Mouse (Mus musculus): ENCODE measurements at regions not wholly inside any gene's neighbourhood (a gene's known extent, or its start where the extent isn't known, plus 50 kb on each side); places are given as distances from the start of the nearest gene placed in this dataset.

DNA sequence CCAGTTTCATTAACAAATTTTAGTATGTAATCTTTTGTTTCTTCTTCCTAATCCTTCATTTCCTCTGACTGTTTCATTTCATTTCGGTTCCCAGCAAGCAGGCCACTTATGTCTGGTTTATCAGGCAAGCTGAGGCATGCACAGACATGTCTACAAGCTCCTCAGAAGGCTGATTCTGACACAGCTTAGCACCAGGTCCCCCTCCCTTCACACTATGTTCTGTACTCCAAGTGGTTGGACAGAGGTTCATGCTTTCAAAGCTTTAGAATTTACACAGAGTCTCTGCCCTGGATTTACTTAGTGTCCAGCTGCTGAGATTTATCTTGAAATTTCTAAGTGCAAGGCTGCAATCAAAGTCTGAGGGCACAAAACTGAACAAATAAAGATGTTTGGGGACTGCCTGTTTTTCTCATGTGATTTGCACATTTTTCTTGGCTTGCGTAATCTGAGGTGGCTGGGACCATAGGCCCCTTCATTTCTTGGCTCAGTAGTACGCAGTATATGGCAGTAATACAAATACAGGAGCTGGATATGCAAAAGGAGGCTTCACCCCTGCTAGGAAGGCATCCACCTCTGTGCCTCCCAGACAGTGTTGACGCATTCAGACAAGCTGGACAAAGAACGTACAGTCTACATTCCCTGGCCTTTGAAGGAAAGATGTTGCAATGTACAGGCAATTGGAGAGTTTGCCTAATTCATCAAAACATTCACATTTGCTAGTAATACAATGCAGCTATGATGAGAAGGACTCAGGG lies 222.7 kb upstream of the Pappa start:
- Histone ChIP-seq H3K27ac (no peak overlapping the region), H3K4me3 (no peak overlapping the region), H3K9ac (no peak overlapping the region), H3K27me3 (replicated peaks) (no peaks in the 10 kb centered on the region), H3K36me3 (no peaks in the 10 kb centered on the region), H3K4me1 (no peaks in the 10 kb centered on the region), H3K4me2 (replicated peaks) (no peak overlapping the region), H3K9me3 (no peaks in the 10 kb centered on the region)
- WGBS = 83% methylated on average over 5 of the region's 5 CpGs
- ATAC-seq (ENCODE audit: low FRiP score, low read depth) = no peak

DNA sequence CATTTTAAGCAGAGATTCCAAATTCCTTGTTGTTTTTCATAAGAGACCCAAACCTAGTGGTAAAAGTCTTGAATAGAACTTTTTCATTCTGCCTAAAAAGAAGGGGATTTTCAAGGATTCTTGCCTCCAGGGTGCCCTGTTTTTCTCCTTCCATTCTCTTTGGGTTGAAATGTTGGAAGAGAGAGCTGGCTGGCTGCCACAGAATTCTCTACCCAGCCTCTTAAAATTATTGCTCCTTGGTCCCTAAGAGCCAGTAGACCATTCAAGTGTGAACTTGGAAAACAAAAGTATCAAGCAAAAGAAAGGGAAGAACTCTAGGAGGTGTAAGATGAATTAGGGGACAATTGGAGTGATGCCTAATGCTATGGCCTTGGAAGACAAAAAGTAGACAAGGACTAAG lies 200.2 kb upstream of the Pappa start:
- no peaks in the 10 kb centered on the region for H3K9me3 ChIP-seq
- no peaks in the 10 kb centered on the region for H3K4me1 ChIP-seq
- H3K4me3 ChIP-seq = no peak overlapping the region
- H3K36me3 ChIP-seq = no peaks in the 10 kb centered on the region
- no peaks in the 10 kb centered on the region for H3K27me3 ChIP-seq (replicated peaks)
- H3K4me2 ChIP-seq (replicated peaks) = no peak overlapping the region
- H3K9ac ChIP-seq = no peak overlapping the region
- ATAC-seq (ENCODE audit: low FRiP score, low read depth) = no peak
- H3K27ac ChIP-seq = no peak overlapping the region

DNA sequence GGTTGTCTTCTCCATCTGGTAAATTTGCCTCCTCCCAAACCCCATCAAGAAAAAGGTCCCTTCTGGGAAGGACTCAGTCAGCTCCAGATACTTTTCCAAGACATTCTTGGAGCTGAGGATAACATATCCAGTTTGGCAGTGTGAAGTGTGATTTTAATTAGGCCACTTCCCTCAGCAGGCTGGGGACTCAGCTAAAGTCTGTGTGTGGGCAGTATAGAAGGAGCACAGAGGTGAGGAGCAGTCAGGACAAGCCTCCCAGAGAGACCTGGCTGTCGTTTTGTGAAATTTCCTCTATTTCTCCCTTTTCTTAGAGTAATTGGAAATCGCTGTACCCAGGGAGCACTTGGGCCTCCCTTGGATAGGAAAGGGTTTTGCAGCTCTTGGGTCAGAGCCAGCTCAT lies 195.4 kb upstream of the Pappa start:
- Histone ChIP-seq H3K9ac (no peak overlapping the region), H3K27ac (no peak overlapping the region), H3K4me1 (no peaks in the 10 kb centered on the region), H3K27me3 (replicated peaks) (no peaks in the 10 kb centered on the region), H3K4me3 (no peak overlapping the region), H3K4me2 (replicated peaks) (no peak overlapping the region), H3K9me3 (no peaks in the 10 kb centered on the region), H3K36me3 (no peaks in the 10 kb centered on the region)
- WGBS = 66% methylated on average over 2 of the region's 2 CpGs
- no peak for ATAC-seq (ENCODE audit: low FRiP score, low read depth)

DNA sequence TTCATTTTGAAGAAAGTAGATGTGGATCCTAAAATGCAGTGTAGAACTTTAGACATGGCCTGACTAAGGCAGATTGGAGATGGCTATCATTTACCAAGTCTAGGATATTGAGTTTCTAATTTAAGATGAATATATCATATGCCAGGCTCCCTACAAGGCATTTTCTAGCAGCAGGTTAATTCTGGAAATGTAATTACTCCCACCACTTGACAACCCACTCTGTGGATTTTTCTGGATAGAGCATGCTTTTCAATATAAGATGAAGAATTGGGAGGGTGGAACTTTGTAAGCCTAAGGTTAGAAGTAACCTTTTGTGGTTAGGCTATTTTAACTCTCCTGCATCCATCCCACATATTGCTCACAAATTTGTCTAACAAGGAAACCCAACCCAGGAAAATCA lies 178.4 kb upstream of the Pappa start:
- H3K4me2 ChIP-seq (replicated peaks) = no peak overlapping the region

DNA sequence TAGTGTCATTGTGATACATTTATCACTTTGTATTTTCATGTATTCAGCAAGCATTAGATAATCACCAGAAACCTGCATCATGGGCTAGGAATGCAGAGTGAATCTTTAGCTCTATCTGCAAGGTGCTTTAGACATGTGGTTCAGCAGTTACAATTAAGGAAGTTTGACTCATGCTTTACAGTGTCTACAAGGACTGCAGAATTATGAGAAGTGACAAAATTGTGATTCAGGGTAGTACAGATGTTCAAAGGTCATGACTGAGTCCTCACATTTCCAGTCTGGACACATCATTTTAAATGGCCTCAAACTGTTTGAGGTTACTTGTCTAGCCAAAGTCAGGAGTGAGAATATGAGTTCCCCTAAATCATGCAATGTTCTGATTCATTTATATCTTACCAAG lies 171.3 kb upstream of the Pappa start:
- Histone ChIP-seq H3K4me2 (replicated peaks) (no peak overlapping the region), H3K27me3 (replicated peaks) (no peaks in the 10 kb centered on the region), H3K36me3 (no peaks in the 10 kb centered on the region), H3K9me3 (no peaks in the 10 kb centered on the region), H3K4me3 (no peak overlapping the region), H3K4me1 (no peaks in the 10 kb centered on the region), H3K9ac (no peak overlapping the region), H3K27ac (no peak overlapping the region)
- no peak for ATAC-seq (ENCODE audit: low FRiP score, low read depth)

More for the DNA sequence above, 178.4 kb upstream of the Pappa start:
- no peaks in the 10 kb centered on the region for H3K27me3 ChIP-seq (replicated peaks)
- H3K4me1 ChIP-seq = no peaks in the 10 kb centered on the region
- no peaks in the 10 kb centered on the region for H3K9me3 ChIP-seq
- H3K4me3 ChIP-seq = no peak overlapping the region
- ATAC-seq (ENCODE audit: low FRiP score, low read depth) = no peak
- H3K36me3 ChIP-seq = no peaks in the 10 kb centered on the region
- H3K27ac ChIP-seq = no peak overlapping the region
- no peak overlapping the region for H3K9ac ChIP-seq

DNA sequence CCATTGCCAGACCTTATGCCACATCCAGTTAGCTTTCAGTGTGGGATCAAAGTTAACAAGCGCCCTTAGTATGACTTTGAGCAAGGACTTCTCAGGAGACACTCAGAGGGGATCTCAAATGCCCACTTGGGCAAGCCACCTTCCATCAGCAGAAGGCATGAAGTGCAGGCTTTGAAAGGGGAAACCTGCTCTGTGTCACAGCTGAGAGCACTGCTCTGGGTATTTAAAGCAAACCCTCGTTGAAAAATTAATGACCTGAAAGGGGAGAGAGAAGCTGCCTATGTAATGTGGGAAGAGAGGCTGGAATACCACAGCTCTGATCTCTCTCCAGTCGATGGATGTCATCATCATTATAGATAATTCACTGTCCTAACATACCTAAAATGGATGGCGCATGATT lies 165.1 kb upstream of the Pappa start:
- no peaks in the 10 kb centered on the region for H3K27me3 ChIP-seq (replicated peaks)
- no peak overlapping the region for H3K4me2 ChIP-seq (replicated peaks)
- H3K9ac ChIP-seq = no peak overlapping the region
- H3K4me3 ChIP-seq = no peak overlapping the region
- no peak for ATAC-seq (ENCODE audit: low FRiP score, low read depth)
- 79% methylated on average over 4 of the region's 4 CpGs for WGBS
- H3K9me3 ChIP-seq = no peaks in the 10 kb centered on the region
- no peaks in the 10 kb centered on the region for H3K4me1 ChIP-seq
- no peak overlapping the region for H3K27ac ChIP-seq
- no peaks in the 10 kb centered on the region for H3K36me3 ChIP-seq

DNA sequence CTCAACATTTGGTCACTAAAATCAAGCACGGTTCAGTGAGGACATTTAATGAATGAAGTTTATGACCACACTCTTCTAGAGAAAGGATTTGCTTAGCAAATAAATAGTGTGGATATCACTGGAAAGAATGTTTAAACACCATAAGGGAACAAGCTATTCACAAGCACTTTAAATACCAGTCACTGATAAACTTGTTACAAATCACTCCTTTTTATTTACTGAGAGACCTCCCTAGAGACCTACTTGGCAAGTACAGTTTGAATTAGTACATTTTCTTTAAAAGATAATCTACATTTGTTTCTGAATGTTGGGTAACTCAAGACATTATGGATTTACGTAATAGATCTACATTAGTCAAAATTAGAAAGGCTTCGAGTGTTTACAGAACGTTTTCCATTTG lies 162.2 kb upstream of the Pappa start:
- H3K27ac ChIP-seq = no peak overlapping the region
- ATAC-seq (ENCODE audit: low FRiP score, low read depth) = no peak
- no peaks in the 10 kb centered on the region for H3K9me3 ChIP-seq
- no peak overlapping the region for H3K4me2 ChIP-seq (replicated peaks)
- no peaks in the 10 kb centered on the region for H3K36me3 ChIP-seq
- H3K4me1 ChIP-seq = no peaks in the 10 kb centered on the region
- H3K27me3 ChIP-seq (replicated peaks) = no peaks in the 10 kb centered on the region
- H3K9ac ChIP-seq = no peak overlapping the region
- WGBS = 82% methylated on average over 4 of the region's 4 CpGs
- no peak overlapping the region for H3K4me3 ChIP-seq

All from neural tube, embryonic 12.5 days (tissue).